Mouse (Mus musculus) olfactory bulb, adult 2 months (tissue): ENCODE measurements around the gene Cib2.

ENCODE experiments used
- CTCF ChIP-seq: fragments of 200-500 bp; IDR thresholded peaks from 2 replicates; pipeline ENCODE4 v1.5.1; 2012; ENCODE audit warnings: low read depth, mild to moderate bottlenecking, low read length, moderate library complexity; ENCODE audit not compliant: insufficient read depth
- POLR2A ChIP-seq: fragments of 200-500 bp; IDR thresholded peaks from 2 replicates; pipeline ENCODE4 v1.6.1; 2012; ENCODE audit warnings: mild to moderate bottlenecking, low read depth, low read length, moderate library complexity; ENCODE audit not compliant: insufficient read depth

DNA sequence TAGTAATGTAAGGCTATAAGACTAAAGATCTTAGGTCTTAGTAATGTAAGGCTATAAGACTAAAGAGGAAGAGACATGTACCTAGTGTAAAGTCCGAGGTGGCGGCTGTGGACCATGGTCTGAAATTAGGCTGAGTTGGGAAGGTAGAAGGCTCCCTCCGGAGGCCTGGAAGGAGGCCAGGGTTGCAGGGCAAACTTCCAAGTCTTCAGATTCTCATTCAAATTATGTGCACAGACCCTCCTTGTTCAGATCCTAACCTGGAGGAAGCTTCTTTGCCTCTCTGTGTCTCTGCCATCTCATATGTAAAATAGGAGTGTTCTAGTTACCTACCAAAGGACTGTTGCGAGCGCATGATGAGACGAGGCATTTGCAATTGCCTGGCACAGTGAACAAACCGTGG is 23.8 kb downstream of the Cib2 start:
- TF ChIP-seq CTCF (no peak), POLR2A (no peak)
